Mouse (Mus musculus): Measurements from ENCODE around the gene Zfp960. TPM values are rescaled to one million over a fixed set of nuclear protein-coding genes. Genes with fewer than 3 reads are reported as not detected.
"Not testable (repeated sequence)": the region's sequence is repeated elsewhere in the genome, so short reads cannot be mapped to it uniquely, and the experiment has no call there.

The Zfp960 gene
- 2.8 TPM in 2 replicates for polyA plus RNA-seq (2015; fragmentation: Nextera tagmentation; extraction: Ambion mirVana)

GRCm38 (mm10) chr17:17063628-17064494 lies at the start of gene Zfp960:
Zfp960 (plus strand) TSS chr17:17064113.
- Histone ChIP-seq H3K4me2 (peak within 1 kb of the TSS; percentile 54), H3K4me3 (peak within 1 kb of the TSS; percentile 60), H3K27ac (replicated peaks) (peak within 1 kb of the TSS; percentile 76), H3K9ac (peak within 1 kb of the TSS; percentile 55)
- under 1% methylated on average over 18 of the region's 21 CpGs for WGBS
- peak; percentile 100 for ATAC-seq (ENCODE audit: low FRiP score, low read depth)
- H3K27me3 ChIP-seq; H3K9me3 ChIP-seq; H3K36me3 ChIP-seq; H3K4me1 ChIP-seq (replicated peaks): not testable (repeated sequence)

DNA sequence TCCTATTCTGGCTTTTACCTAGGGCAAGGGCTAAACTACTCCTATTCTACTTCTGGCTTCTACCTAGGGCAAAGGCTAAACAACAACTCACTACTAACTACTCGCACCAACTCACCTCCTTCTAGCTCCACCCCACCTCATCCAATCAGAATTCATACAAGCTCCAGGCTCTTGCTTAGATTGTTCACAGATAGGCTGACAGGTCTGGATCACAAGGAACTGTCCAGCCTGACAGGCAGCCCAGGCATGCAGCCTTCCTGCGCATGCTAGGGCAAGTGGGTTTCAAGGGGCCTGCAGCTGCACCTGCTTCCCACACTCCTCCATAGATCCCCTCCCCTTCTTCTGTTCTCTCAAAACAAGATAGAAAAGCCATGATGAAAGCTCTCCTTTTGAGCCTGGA lies 45.8 kb upstream of the Zfp960 start:
- not testable (repeated sequence) for H3K4me2 ChIP-seq; H3K9ac ChIP-seq; H3K27me3 ChIP-seq; H3K27ac ChIP-seq (replicated peaks); ATAC-seq (ENCODE audit: low FRiP score, low read depth); H3K4me1 ChIP-seq (replicated peaks); H3K36me3 ChIP-seq; H3K4me3 ChIP-seq
- WGBS = 96% methylated on average over 2 of the region's 2 CpGs
- peaks cover 16% of the 10 kb centered on the region; the same call in 1 of the 2 replicates for H3K9me3 ChIP-seq

- not testable (repeated sequence) for ATAC-seq (ENCODE audit: low FRiP score, low read depth); H3K9me3 ChIP-seq; H3K9ac ChIP-seq; H3K4me3 ChIP-seq; H3K36me3 ChIP-seq; H3K27ac ChIP-seq (replicated peaks); H3K4me2 ChIP-seq; H3K4me1 ChIP-seq (replicated peaks); H3K27me3 ChIP-seq
- WGBS = 71% methylated on average over 1 of the region's 1 CpGs
Measured at GRCm38 (mm10) chr17:17059566-17059965, 4.3 kb upstream of the Zfp960 start.

DNA sequence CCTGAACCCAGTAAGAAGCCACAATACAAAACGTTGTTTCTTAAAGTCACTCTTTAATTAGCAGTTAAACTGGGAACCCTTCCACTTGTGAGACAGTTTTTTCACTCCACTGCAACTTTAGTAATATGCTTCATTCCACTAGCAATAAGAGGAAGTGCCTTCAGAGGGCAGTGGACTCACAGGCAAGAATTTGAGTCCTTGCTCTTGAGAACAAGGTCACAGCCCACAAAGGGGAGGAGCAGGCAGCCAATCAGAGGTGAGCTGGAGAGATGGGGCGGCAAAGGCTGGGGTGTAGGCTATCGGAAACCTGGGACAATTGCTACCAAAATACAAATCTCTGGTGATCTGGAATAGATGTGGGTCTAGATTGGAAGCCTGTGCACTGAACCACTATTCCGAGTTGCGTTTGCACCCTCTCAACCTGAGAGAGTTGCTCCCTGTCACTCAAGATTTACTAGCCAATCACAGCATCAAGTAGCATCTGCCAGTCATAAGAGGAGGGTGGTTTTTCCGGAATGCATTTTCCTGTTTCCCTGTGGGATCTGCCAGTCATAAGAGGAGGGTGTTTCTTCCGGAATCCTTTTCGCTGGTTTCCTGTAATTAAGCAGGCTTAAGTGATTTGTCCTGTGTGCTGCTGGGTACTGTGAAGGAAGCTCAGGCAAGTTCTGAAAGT lies 57.1 kb downstream of the Zfp960 start, which contains the start of gene Zfp97:
Gene Zfp97, plus strand, starts transcription at position 586 of the 673 bp plus-strand sequence.
- H3K27ac ChIP-seq (replicated peaks); H3K9ac ChIP-seq; H3K27me3 ChIP-seq; H3K4me1 ChIP-seq (replicated peaks); H3K4me3 ChIP-seq; H3K4me2 ChIP-seq; H3K9me3 ChIP-seq; H3K36me3 ChIP-seq: not testable (repeated sequence)
- ATAC-seq (ENCODE audit: low FRiP score, low read depth) = peak; percentile 99
- no CpG with 5 or more reads among the region's 8 CpGs for WGBS

Other genes with a start within 250 kb of the Zfp960 start
- 3.7 and 4.9 TPM in 2 replicates for gene Zfp97, start 57.3 kb downstream of the Zfp960 start, polyA plus RNA-seq (2015; fragmentation: Nextera tagmentation; extraction: Ambion mirVana)

All from hindbrain, embryonic 15.5 days (tissue).